Mouse (Mus musculus): ENCODE results near the gene Bmp6. TPM values are rescaled to one million over a fixed set of nuclear protein-coding genes. Genes with fewer than 3 reads are reported as not detected.

Bmp6 gene
- total and polyA plus RNA-seq, 3 experiments, result 0.05 TPM; not detected in 2

DNA sequence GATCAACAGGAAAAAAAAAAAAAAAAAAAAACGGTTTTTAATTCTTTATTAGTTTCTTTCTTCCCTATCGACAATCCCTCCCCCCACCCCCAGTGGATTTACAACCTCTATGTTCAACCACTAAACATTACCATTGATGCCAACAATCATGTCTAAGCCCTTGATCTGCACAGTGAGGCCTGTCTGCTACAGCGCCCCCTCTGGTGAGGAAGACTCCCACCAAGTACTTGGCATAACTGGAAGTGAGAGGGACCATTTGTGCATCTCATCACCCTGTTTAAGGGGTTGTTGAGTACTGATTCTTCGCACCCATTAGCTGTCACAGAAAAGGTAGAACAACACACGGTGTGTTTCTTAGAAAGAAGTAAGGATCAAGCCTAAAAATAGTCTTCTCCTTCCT lies 203.8 kb downstream of the Bmp6 start:
- H3K4me3 ChIP-seq (ENCODE audit: low read depth, low read length), result no peak overlapping the region
- H3K4me1 ChIP-seq (ENCODE audit: insufficient read depth, low read depth, low read length), result no peaks in the 10 kb centered on the region
- ATAC-seq (ENCODE audit: extremely low read depth, insufficient number of reproducible peaks, low FRiP score, poor library complexity, severe bottlenecking), result no peak
- H3K9me3 ChIP-seq (replicated peaks), result no peaks in the 10 kb centered on the region
- no peak for TF ChIP-seq TAL1 (conservative IDR thresholded peaks at IDR 0.05; ENCODE audit: low read depth, low read length)
- TF ChIP-seq CTCF (IDR thresholded peaks at IDR 0.05; ENCODE audit: low read depth, low read length), result no peak; the same call in 1 of the 2 replicates
- TF ChIP-seq GATA1 (IDR thresholded peaks at IDR 0.05; ENCODE audit: borderline replicate concordance, low read length), result no peak
- TF ChIP-seq POLR2AphosphoS5 (IDR thresholded peaks at IDR 0.05; ENCODE audit: insufficient replicate concordance, low read depth, low read length), result no peak
- TF ChIP-seq GATA2 (IDR thresholded peaks at IDR 0.05; ENCODE audit: borderline replicate concordance, low read depth, low read length), result no peak
- DNase-seq (ENCODE audit: low spot score), result no peak
- H3K36me3 ChIP-seq (replicated peaks), result no peaks in the 10 kb centered on the region
- peaks cover 2% of the 10 kb centered on the region; the same call in 1 of the 2 replicates for H3K27me3 ChIP-seq (ENCODE audit: insufficient read depth, low read length)

Other genes starting within 250 kb of the Bmp6 start
- gene Dsp, start 193.8 kb upstream of the Bmp6 start, total RNA-seq (2014; fragmentation: Nextera tagmentation), result not detected in 2 replicates
- 0.05 and 0.06 TPM in 2 replicates for gene Dsp, start 193.8 kb upstream of the Bmp6 start, total RNA-seq (2017)
- gene Dsp, start 193.8 kb upstream of the Bmp6 start, polyA plus RNA-seq (2012), result 0.01 TPM in 1 of 2 replicates, not detected in the other
- 82.2 and 93.3 TPM in 2 replicates for gene Snrnp48, start 140.2 kb upstream of the Bmp6 start, total RNA-seq (2014; fragmentation: Nextera tagmentation)
- gene Snrnp48, start 140.2 kb upstream of the Bmp6 start, total RNA-seq (2017), result 85.6 and 114 TPM in 2 replicates
- gene Snrnp48, start 140.2 kb upstream of the Bmp6 start, polyA plus RNA-seq (2012), result 58.5 and 64.1 TPM in 2 replicates
- 46.8 and 48.5 TPM in 2 replicates for gene Txndc5, start 183.7 kb downstream of the Bmp6 start, total RNA-seq (2014; fragmentation: Nextera tagmentation)
- 47.1 and 56.3 TPM in 2 replicates for gene Txndc5, start 183.7 kb downstream of the Bmp6 start, total RNA-seq (2017)
- gene Txndc5, start 183.7 kb downstream of the Bmp6 start, polyA plus RNA-seq (2012), result 74.9 and 76.7 TPM in 2 replicates

All from G1E (cell line).